Mouse (Mus musculus) embryonic facial prominence, embryonic 15.5 days (tissue): ENCODE results near the gene Abcb9. TPM values are rescaled to one million over a fixed set of nuclear protein-coding genes. Genes with fewer than 3 reads are reported as not detected.

ENCODE experiments used
- ATAC-seq: fragments of 200-750 bp; cut with Nextera tagmentation; 2 replicates; pipeline ENCODE4 v1.8.0; 2017; ENCODE audit warnings: low read depth, moderate TSS enrichment; ENCODE audit not compliant: insufficient number of reproducible peaks, low FRiP score, low TSS enrichment
- H3K27ac ChIP-seq: fragments of 300-500 bp; sonication (generic); replicated peaks from 2 replicates; pipeline ENCODE4 v1.5.1; 2015; ENCODE audit warnings: mild to moderate bottlenecking, inconsistent platforms
- H3K27me3 ChIP-seq: fragments of 300-500 bp; sonication (generic); 2 replicates; pipeline ENCODE4 v1.6.1; 2015; ENCODE audit warnings: inconsistent platforms
- H3K36me3 ChIP-seq: fragments of 300-500 bp; sonication (generic); 2 replicates; pipeline ENCODE4 v1.6.1; 2015; ENCODE audit warnings: mild to moderate bottlenecking, inconsistent platforms
- H3K4me1 ChIP-seq: fragments of 300-500 bp; sonication (generic); 2 replicates; pipeline ENCODE4 v1.6.1; 2015; ENCODE audit warnings: inconsistent platforms
- H3K4me2 ChIP-seq: fragments of 300-500 bp; sonication (generic); replicated peaks from 2 replicates; pipeline ENCODE4 v1.6.1; 2015; ENCODE audit warnings: mild to moderate bottlenecking, inconsistent platforms
- H3K4me3 ChIP-seq: fragments of 300-500 bp; sonication (generic); replicated peaks from 2 replicates; pipeline ENCODE4 v1.5.1; 2015; ENCODE audit warnings: mild to moderate bottlenecking, inconsistent platforms
- H3K9ac ChIP-seq: fragments of 300-500 bp; sonication (generic); 2 replicates; pipeline ENCODE4 v1.6.1; 2015; ENCODE audit warnings: inconsistent platforms
- H3K9me3 ChIP-seq: fragments of 300-500 bp; sonication (generic); replicated peaks from 2 replicates; pipeline ENCODE4 v1.6.1; 2016; ENCODE audit warnings: inconsistent platforms
- WGBS: fragments of 180-500 bp; shearing (Covaris S2); methylation state at CpG from one replicate; pipeline ENCODE4 v1.1.7; 2015; 5-methylcytosine and 5-hydroxymethylcytosine counted together
- polyA plus RNA-seq: library from polyadenylated mRNA; unstranded; fragments of >200 nt; fragmentation: Nextera tagmentation; extraction: Ambion mirVana; gene quantifications from 2 replicates; pipeline ENCODE4 v1.2.1, GENCODE M21; 2015

Gene Abcb9
- polyA plus RNA-seq, 1 experiment from 2014 or later: 2.9 TPM

- peaks cover 7% of the 10 kb centered on the region for H3K27me3 ChIP-seq
- H3K9me3 ChIP-seq: no peaks in the 10 kb centered on the region
- no peak overlapping the region for H3K4me2 ChIP-seq
- H3K36me3 ChIP-seq: no peaks in the 10 kb centered on the region
- peaks cover 18% of the 10 kb centered on the region for H3K4me1 ChIP-seq
- no peak overlapping the region for H3K27ac ChIP-seq
- no peak overlapping the region for H3K4me3 ChIP-seq
- ATAC-seq: no peak
- no peak overlapping the region for H3K9ac ChIP-seq
- 60% methylated on average over 9 of the region's 9 CpGs for WGBS
These were observed 3.6 kb downstream of the Abcb9 start for GRCm38 (mm10) chr5:124091951-124092406.

- ATAC-seq: no peak
- H3K27ac ChIP-seq: no peak overlapping the region
- 84% methylated on average over 23 of the region's 23 CpGs for WGBS
- no peak overlapping the region for H3K4me3 ChIP-seq
- no peaks in the 10 kb centered on the region for H3K9me3 ChIP-seq
- no peaks in the 10 kb centered on the region; the same call in 1 of the 2 replicates for H3K27me3 ChIP-seq
- no peaks in the 10 kb centered on the region for H3K36me3 ChIP-seq
- no peak overlapping the region for H3K9ac ChIP-seq
- H3K4me1 ChIP-seq: peaks cover 6% of the 10 kb centered on the region
- no peak overlapping the region for H3K4me2 ChIP-seq
These were observed 5.7 kb downstream of the Abcb9 start for GRCm38 (mm10) chr5:124089868-124090267.

GRCm38 (mm10) chr5:124086876-124087275, 8.7 kb downstream of the Abcb9 start:
- 83% methylated on average over 4 of the region's 4 CpGs for WGBS
- ATAC-seq: no peak
- H3K27ac ChIP-seq: no peak overlapping the region
- H3K9me3 ChIP-seq: no peaks in the 10 kb centered on the region
- H3K4me1 ChIP-seq: 0 out of 2 replicates have a peak, but pooled peaks cover 7% of the 10 kb centered on the region
- no peaks in the 10 kb centered on the region for H3K27me3 ChIP-seq
- no peak overlapping the region for H3K4me2 ChIP-seq
- H3K36me3 ChIP-seq: no peaks in the 10 kb centered on the region
- H3K9ac ChIP-seq: no peak overlapping the region
- no peak overlapping the region for H3K4me3 ChIP-seq

- Histone ChIP-seq H3K27me3 (no peaks in the 10 kb centered on the region), H3K36me3 (no peaks in the 10 kb centered on the region), H3K27ac (no peak overlapping the region), H3K9me3 (no peaks in the 10 kb centered on the region), H3K4me1 (0 out of 2 replicates have a peak, but pooled peaks cover 7% of the 10 kb centered on the region), H3K4me3 (no peak overlapping the region), H3K4me2 (no peak overlapping the region), H3K9ac (no peak overlapping the region)
- WGBS: 67% methylated on average over 3 of the region's 3 CpGs
- ATAC-seq: no peak
These were observed 10.1 kb downstream of the Abcb9 start for GRCm38 (mm10) chr5:124085513-124085912.

GRCm38 (mm10) chr5:124084588-124085173, 10.9 kb downstream of the Abcb9 start:
- WGBS: 35% methylated on average over 11 of the region's 11 CpGs
- no peak for ATAC-seq
- 0 out of 2 replicates have a peak, but pooled peaks cover 7% of the 10 kb centered on the region for H3K4me1 ChIP-seq
- no peaks in the 10 kb centered on the region for H3K9me3 ChIP-seq
- H3K4me3 ChIP-seq: no peak overlapping the region
- no peaks in the 10 kb centered on the region for H3K27me3 ChIP-seq
- H3K9ac ChIP-seq: no peak overlapping the region
- H3K36me3 ChIP-seq: no peaks in the 10 kb centered on the region
- no peak overlapping the region for H3K27ac ChIP-seq
- H3K4me2 ChIP-seq: no peak overlapping the region

GRCm38 (mm10) chr5:124083850-124084587, 11.6 kb downstream of the Abcb9 start:
- Histone ChIP-seq H3K9ac (no peak overlapping the region), H3K4me2 (no peak overlapping the region), H3K4me3 (no peak overlapping the region), H3K9me3 (no peaks in the 10 kb centered on the region), H3K36me3 (no peaks in the 10 kb centered on the region), H3K27ac (no peak overlapping the region), H3K27me3 (no peaks in the 10 kb centered on the region), H3K4me1 (peaks cover 12% of the 10 kb centered on the region)
- no peak for ATAC-seq
- 79% methylated on average over 14 of the region's 14 CpGs for WGBS

GRCm38 (mm10) chr5:124082941-124083688, 12.5 kb downstream of the Abcb9 start:
- Histone ChIP-seq H3K36me3 (no peaks in the 10 kb centered on the region), H3K27me3 (no peaks in the 10 kb centered on the region), H3K4me1 (peaks cover 17% of the 10 kb centered on the region), H3K9me3 (no peaks in the 10 kb centered on the region), H3K4me2 (no peak overlapping the region), H3K27ac (no peak overlapping the region), H3K9ac (no peak overlapping the region), H3K4me3 (no peak overlapping the region)
- no peak for ATAC-seq
- WGBS: 87% methylated on average over 17 of the region's 17 CpGs

- no peak overlapping the region for H3K9ac ChIP-seq
- H3K4me2 ChIP-seq: no peak overlapping the region
- ATAC-seq: no peak
- no peaks in the 10 kb centered on the region for H3K36me3 ChIP-seq
- no peaks in the 10 kb centered on the region for H3K9me3 ChIP-seq
- no peak overlapping the region for H3K27ac ChIP-seq
- H3K4me3 ChIP-seq: no peak overlapping the region
- 81% methylated on average over 10 of the region's 10 CpGs for WGBS
- no peaks in the 10 kb centered on the region for H3K27me3 ChIP-seq
- peaks cover 17% of the 10 kb centered on the region for H3K4me1 ChIP-seq
These were observed 13.2 kb downstream of the Abcb9 start for GRCm38 (mm10) chr5:124082447-124082846.

GRCm38 (mm10) chr5:124079880-124080279, 15.7 kb downstream of the Abcb9 start:
- Histone ChIP-seq H3K36me3 (no peaks in the 10 kb centered on the region), H3K9ac (no peak overlapping the region), H3K4me1 (peaks cover 35% of the 10 kb centered on the region), H3K4me3 (no peak overlapping the region), H3K4me2 (no peak overlapping the region), H3K27me3 (no peaks in the 10 kb centered on the region), H3K9me3 (no peaks in the 10 kb centered on the region), H3K27ac (no peak overlapping the region)
- 93% methylated on average over 17 of the region's 17 CpGs for WGBS
- ATAC-seq: no peak

- Histone ChIP-seq H3K27ac (peak overlapping the region; percentile 58; the same call in 1 of the 2 replicates), H3K36me3 (no peaks in the 10 kb centered on the region), H3K4me2 (no peak overlapping the region), H3K4me3 (no peak overlapping the region), H3K9ac (no peak overlapping the region), H3K27me3 (no peaks in the 10 kb centered on the region), H3K4me1 (peaks cover 29% of the 10 kb centered on the region), H3K9me3 (no peaks in the 10 kb centered on the region)
- 56% methylated on average over 9 of the region's 9 CpGs for WGBS
- ATAC-seq: peak; percentile 32; the same call in 1 of the 2 replicates
These were observed 16.7 kb downstream of the Abcb9 start for GRCm38 (mm10) chr5:124078794-124079416.
